Mouse (Mus musculus) E14TG2a.4 (cell line): ENCODE data around the gene Lrwd1.

Experiments used
- CTCF ChIP-seq: conservative IDR thresholded peaks from 2 replicates; pipeline ENCODE4 v1.5.1; 2014; ENCODE audit warnings: low read length
- NANOG ChIP-seq: IDR thresholded peaks from 2 replicates; pipeline ENCODE4 v1.6.1; 2014; ENCODE audit warnings: borderline replicate concordance, low read length, mixed read lengths
- POU5F1 ChIP-seq: IDR thresholded peaks from 2 replicates; pipeline ENCODE4 v1.6.1; 2014; ENCODE audit warnings: low read length, borderline replicate concordance

GRCm38 (mm10) chr5:136137658-136138274 is 1.9 kb upstream of the Lrwd1 start:
- TF ChIP-seq CTCF = peak; percentile 75
- TF ChIP-seq NANOG = no peak
- TF ChIP-seq POU5F1 = no peak
